Mouse (Mus musculus): ENCODE results near the gene Foxc2.

- no peak for TF ChIP-seq POLR2A (IDR thresholded peaks at IDR 0.05; ENCODE audit: low read depth, low read length)
- TF ChIP-seq CTCF (IDR thresholded peaks at IDR 0.05; ENCODE audit: borderline replicate concordance, insufficient read depth, low read length): no peak
Measured at GRCm38 (mm10) chr8:121111145-121111907, 4.6 kb upstream of the Foxc2 start.

Data from embryonic fibroblast, embryonic 13.5 days (primary cell).